Mouse (Mus musculus): ENCODE data around the gene Olfr433.
A peak's percentile ranks its signal among the peaks of the same experiment; 100 is the strongest.
"Not testable (repeated sequence)": the region's sequence is repeated elsewhere in the genome, so short reads cannot be mapped to it uniquely, and the experiment has no call there.

Olfr433 gene

GRCm38 (mm10) chr1:174040523-174041177, at the start of gene Olfr433:
Olfr433 (plus strand) TSS chr1:174040705.
- peak; percentile 71 for DNase-seq

GRCm38 (mm10) chr1:173995003-173995402, 45.5 kb upstream of the Olfr433 start:
- DNase-seq, result no peak

DNA sequence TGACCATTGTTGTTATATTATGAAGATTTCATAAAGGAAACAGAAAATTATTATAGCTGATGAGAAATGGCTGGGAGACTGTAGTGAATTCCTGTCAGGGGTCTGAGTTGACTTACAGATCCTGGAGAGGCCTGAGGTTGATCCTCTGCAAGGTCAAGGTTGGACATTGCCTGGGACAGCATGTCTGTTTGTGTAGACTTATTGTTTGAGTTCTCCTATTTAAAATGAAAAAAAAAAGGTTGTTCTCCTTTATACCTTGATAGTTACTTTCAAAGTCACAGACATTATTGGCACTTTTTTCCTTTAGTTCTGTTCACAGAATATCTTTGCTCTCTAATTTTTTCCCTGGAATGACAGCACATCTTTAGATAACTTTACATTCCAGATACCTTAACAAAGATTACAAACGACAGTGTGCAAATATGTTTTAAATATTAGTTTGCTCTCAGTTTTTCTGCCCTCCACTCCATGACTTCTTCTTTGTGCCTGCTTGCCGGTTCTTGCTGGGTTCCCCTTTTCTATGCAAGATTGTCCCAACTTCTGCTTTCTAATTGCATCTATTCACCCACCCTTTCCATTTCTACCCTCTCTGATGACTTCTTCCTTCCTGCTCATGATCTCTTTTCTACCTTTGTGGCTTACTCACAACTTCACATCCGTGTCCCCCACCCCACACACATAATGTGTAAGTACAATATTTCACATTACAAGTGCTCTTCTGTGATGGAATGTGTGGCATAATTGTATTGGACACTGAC, 36.0 kb upstream of the Olfr433 start:
- not testable (repeated sequence) for DNase-seq

DNA sequence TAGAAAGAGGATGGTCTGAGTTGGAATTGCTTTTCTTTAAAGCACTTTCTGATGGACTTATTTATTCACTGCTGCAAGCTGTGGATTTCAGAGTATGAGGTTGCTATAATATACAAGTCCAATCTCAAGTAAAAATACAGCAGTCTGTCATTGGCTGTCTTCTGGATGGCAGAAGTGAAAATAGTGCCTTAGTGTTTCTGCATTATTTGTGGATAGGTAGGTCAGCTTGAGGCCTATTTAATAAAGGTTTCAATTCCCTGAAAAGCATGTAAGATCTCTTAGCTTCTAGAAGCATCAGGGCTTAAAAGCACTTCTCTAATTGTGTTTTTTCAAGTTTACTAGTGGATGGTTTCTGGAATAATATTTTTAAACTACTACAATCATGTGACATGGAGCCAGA, 33.5 kb upstream of the Olfr433 start:
- not testable (repeated sequence) for DNase-seq

- no peak for DNase-seq
Measured at GRCm38 (mm10) chr1:174031698-174032097, 8.8 kb upstream of the Olfr433 start, which contains the start of gene Ifi205. Ifi205 (minus strand) TSS chr1:174031810.

DNA sequence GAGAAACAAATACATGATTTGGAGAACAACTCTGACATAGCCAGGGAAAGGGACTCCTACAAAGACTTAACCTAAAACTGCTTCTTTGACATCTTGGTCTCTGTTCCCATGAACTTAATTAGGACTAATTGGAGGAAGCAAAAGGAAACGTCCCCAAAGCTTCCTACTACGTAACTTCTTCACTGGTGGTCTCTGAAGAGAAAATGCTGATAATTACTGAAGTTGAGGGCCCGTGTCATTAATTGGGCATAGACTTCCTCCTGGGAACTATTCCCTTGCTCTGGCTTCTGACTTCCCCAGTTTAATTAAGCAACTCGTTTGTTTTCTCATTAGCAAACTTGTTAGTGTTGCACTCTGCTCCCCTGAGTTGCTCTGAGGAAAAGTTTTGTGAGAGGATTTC, 4.7 kb upstream of the Olfr433 start:
- no peak for DNase-seq

GRCm38 (mm10) chr1:174038480-174038879, 2.0 kb upstream of the Olfr433 start:
- no peak for DNase-seq

GRCm38 (mm10) chr1:174042091-174042884, 1.8 kb downstream of the Olfr433 start:
- DNase-seq, result not testable (repeated sequence)

GRCm38 (mm10) chr1:174044431-174044830, 3.9 kb downstream of the Olfr433 start:
- no peak for DNase-seq

DNA sequence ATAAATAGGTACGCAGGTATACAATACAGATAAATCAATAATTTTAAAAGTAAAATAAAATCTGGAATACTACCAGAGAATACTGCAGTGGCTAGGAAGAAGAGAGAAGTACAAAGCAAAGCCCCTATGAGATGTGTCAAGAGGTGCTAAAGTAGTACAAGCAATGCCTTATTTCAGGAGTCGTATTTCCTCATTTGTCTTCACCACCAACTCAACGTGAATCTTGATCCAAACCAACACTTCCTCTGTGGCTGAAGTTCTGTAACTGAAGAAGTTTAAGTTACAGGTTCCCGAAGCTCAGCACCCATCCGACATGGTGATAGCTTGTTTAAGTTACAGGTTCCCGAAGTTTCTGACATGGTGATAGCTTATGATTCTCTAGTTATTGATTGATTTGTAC, 7.7 kb downstream of the Olfr433 start:
- DNase-seq, result not testable (repeated sequence)

DNA sequence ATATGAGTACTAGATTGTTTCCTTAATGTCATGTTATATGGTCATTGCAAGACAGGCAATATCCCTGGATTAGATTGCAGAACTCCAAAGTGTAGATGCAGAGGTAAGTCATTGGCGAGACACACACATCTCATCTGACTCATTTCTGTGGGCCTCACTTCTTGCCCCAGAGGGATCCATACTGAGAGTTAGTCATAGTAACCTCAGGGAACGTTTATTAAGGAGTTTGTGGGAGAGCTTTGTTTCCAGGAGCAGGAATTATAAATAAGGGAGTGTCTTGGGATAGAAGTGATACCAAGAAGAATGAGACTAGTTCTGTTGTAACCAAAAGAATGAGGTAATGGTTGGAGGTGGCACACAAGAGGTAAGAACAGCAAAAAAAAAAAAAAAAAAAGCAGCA, 8.4 kb downstream of the Olfr433 start, which contains the start of gene Olfr432:
TSS of gene Olfr432 (plus strand) at position 313 of the 400 bp plus-strand sequence.
- DNase-seq, result no peak

GRCm38 (mm10) chr1:174049357-174049756, 8.9 kb downstream of the Olfr433 start:
- not testable (repeated sequence) for DNase-seq

DNA sequence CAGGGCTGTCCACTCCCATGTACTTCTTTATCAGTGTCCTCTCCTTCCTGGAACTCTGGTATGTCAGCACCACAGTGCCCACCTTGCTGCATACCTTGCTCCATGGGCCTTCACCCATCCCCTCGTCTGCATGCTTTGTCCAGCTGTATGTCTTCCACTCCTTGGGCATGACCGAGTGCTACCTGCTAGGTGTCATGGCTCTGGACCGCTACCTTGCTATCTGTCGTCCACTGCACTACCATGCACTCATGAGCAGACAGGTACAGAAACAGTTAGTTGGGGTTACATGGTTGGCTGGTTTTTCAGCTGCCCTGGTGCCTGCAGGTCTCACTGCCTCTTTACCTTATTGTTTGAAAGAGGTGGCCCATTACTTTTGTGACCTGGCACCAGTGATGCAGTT, 10.0 kb downstream of the Olfr433 start:
- DNase-seq, result no peak

- DNase-seq, result no peak
Measured at GRCm38 (mm10) chr1:174051515-174051914, 11.0 kb downstream of the Olfr433 start.

- DNase-seq, result no peak
Measured at GRCm38 (mm10) chr1:174051931-174052536, 11.5 kb downstream of the Olfr433 start.

- no peak for DNase-seq
Measured at GRCm38 (mm10) chr1:174052981-174053380, 12.5 kb downstream of the Olfr433 start.

DNA sequence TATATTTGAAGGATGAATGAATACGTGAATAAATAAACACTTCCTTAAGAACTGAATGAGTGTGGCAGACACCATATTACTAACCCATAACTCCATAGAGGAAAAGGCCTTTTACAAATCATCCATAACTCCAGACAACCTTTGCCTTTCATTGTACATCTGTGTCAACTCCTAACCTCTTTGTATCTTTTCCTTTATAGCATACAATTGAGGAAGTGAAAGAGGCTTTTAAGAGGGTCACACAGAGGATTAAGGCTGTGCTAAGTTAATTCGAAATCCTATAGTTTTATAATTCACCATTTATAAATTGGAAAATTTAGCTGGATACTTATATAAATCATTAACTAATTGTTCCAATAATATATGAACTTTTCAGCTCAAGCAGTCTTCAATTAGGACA, 14.7 kb downstream of the Olfr433 start:
- DNase-seq, result no peak

GRCm38 (mm10) chr1:174066305-174066704, 25.8 kb downstream of the Olfr433 start, which contains the start of gene Olfr430:
Olfr430 (plus strand) TSS chr1:174066605.
- no peak for DNase-seq

- DNase-seq, result no peak
Measured at GRCm38 (mm10) chr1:174084031-174084430, 43.5 kb downstream of the Olfr433 start, which contains the start of gene Olfr429. Olfr429 (plus strand) TSS chr1:174084331.
